Mouse (Mus musculus) kidney, postnatal 0 days (tissue): Measurements from ENCODE around the gene 1700016C15Rik. TPM values are rescaled to one million over a fixed set of nuclear protein-coding genes. Genes with fewer than 3 reads are reported as not detected.

Experiments
- ATAC-seq: fragments of 200-750 bp; cut with Nextera tagmentation; replicated peaks from 2 replicates; pipeline ENCODE4 v1.8.0; 2017; ENCODE audit warnings: low read depth, moderate number of reproducible peaks, moderate TSS enrichment, moderate library complexity; ENCODE audit not compliant: low FRiP score
- DNase-seq: peaks from one replicate; pipeline ENCODE4 v3.0.0-alpha.2; 2016; ENCODE audit warnings: low spot score
- H3K27ac ChIP-seq: fragments of 300-500 bp; sonication (generic); 2 replicates; pipeline ENCODE4 v1.5.1; 2014; ENCODE audit warnings: mild to moderate bottlenecking
- H3K27me3 ChIP-seq: fragments of 300-500 bp; sonication (generic); 2 replicates; pipeline ENCODE4 v1.6.1; 2014; ENCODE audit warnings: low read length, mixed read lengths; ENCODE audit not compliant: insufficient read depth
- H3K36me3 ChIP-seq: fragments of 300-500 bp; sonication (generic); 2 replicates; pipeline ENCODE4 v1.6.1; 2014; ENCODE audit warnings: low read length, mixed read lengths; ENCODE audit not compliant: insufficient read depth
- H3K4me1 ChIP-seq: fragments of 300-500 bp; sonication (generic); replicated peaks from 2 replicates; pipeline ENCODE4 v1.6.1; 2014; ENCODE audit warnings: antibody characterized with exemption, low read length, mixed read lengths; ENCODE audit not compliant: insufficient read depth
- H3K4me2 ChIP-seq: fragments of 300-500 bp; sonication (generic); 2 replicates; pipeline ENCODE4 v1.6.1; 2014; ENCODE audit warnings: mild to moderate bottlenecking, low read length, moderate library complexity, mixed read lengths
- H3K4me3 ChIP-seq: fragments of 300-500 bp; sonication (generic); replicated peaks from 2 replicates; pipeline ENCODE4 v1.5.1; 2014; ENCODE audit warnings: low read depth, low read length
- H3K9ac ChIP-seq: fragments of 300-500 bp; sonication (generic); 2 replicates; pipeline ENCODE4 v1.6.1; 2014; ENCODE audit warnings: low read depth, low read length
- H3K9me3 ChIP-seq: fragments of 300-500 bp; sonication (generic); replicated peaks from 2 replicates; pipeline ENCODE4 v1.6.1; 2016; ENCODE audit warnings: low read length, inconsistent platforms, mixed read lengths
- CTCF ChIP-seq: IDR thresholded peaks from 2 replicates; pipeline ENCODE4 v1.5.1; 2016; ENCODE audit warnings: antibody characterized with exemption, low read depth, mild to moderate bottlenecking, moderate library complexity
- WGBS: fragments of 180-500 bp; shearing (Covaris S2); extraction: QIAGEN DNeasy Blood & Tissue Kit; methylation state at CpG from one replicate; pipeline ENCODE4 v1.1.7; 2014; 5-methylcytosine and 5-hydroxymethylcytosine counted together
- polyA plus RNA-seq: library from polyadenylated mRNA; unstranded; fragments of >200 nt; fragmentation: Nextera tagmentation; extraction: Ambion mirVana; gene quantifications from 2 replicates; pipeline ENCODE4 v1.2.1, GENCODE M21; 2015

1700016C15Rik gene
- polyA plus RNA-seq, 1 experiment from 2014 or later: 9.1 TPM

DNA sequence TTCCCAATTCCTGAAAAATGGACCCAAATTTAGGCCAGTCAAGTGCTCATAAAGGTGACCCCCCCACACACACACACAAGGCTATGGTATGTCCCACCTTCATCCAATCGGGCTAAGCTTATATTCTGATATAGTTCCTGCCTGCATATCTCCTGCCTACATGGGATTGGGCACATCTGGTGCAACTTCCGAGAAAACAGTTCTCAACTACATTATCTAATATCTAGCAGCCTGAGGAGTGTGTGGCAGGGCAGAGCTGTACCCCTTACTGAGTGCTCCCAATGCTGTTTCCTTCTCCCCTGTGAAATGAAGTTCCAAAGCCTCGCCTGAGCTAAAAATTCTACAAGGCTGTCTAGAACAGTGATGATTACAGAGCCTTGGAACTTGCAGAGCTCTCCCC, 13.2 kb upstream of the 1700016C15Rik start:
- H3K4me2 ChIP-seq: no peak overlapping the region
- no peak for DNase-seq

DNA sequence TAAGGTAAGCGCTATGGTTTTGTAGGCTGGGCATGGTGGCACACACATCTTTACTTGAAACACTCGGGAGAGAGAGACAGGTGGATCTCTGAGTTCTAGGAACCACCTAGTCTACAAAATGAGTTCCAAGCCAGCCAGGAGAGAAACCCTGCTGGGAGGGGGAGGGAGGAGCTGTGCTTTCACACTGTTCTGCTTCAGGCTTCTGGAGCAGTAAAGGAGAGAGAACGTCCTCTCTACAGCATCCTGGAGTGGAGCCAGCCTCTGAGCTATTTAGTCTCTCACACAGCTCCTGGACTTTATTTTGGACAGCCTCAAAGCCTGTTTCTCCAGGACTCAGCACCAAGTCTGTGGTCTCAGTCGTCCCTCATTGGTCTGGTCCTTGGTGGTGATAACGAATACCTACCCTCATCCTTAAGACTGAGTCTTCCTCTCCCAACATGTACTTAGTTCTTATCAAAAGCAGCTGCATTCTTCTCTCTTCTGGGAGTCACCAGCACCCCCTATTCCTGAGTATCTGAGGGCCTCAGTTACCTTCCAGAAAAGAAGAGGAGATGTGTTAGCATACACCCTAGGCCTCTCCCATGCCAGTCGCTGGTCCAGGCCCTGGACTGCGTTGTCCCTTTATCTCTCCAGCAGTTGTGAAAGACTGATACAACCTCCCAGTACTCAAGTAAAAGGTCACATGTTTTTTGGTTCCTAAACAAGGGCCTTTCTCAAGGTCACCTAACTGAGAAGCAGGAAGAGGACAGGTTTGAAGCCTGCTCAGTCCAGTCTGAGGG, 12.4 kb upstream of the 1700016C15Rik start:
- no peak for TF ChIP-seq CTCF
- H3K36me3 ChIP-seq: no peaks in the 10 kb centered on the region
- WGBS: 77% methylated on average over 7 of the region's 7 CpGs
- ATAC-seq (no peak), DNase-seq (no peak)
- no peaks in the 10 kb centered on the region for H3K27me3 ChIP-seq
- H3K4me1 ChIP-seq: no peaks in the 10 kb centered on the region
- H3K27ac ChIP-seq: no peak overlapping the region
- H3K4me3 ChIP-seq: no peak overlapping the region
- H3K9ac ChIP-seq: no peak overlapping the region
- no peak overlapping the region for H3K4me2 ChIP-seq
- H3K9me3 ChIP-seq: no peaks in the 10 kb centered on the region

More for the DNA sequence above, 13.2 kb upstream of the 1700016C15Rik start:
- no peaks in the 10 kb centered on the region for H3K4me1 ChIP-seq
- no peaks in the 10 kb centered on the region for H3K27me3 ChIP-seq
- 83% methylated on average over 3 of the region's 3 CpGs for WGBS
- H3K9ac ChIP-seq: no peak overlapping the region
- no peaks in the 10 kb centered on the region for H3K36me3 ChIP-seq
- H3K9me3 ChIP-seq: no peaks in the 10 kb centered on the region
- TF ChIP-seq CTCF: no peak
- ATAC-seq: no peak
- H3K27ac ChIP-seq: no peak overlapping the region
- no peak overlapping the region for H3K4me3 ChIP-seq

DNA sequence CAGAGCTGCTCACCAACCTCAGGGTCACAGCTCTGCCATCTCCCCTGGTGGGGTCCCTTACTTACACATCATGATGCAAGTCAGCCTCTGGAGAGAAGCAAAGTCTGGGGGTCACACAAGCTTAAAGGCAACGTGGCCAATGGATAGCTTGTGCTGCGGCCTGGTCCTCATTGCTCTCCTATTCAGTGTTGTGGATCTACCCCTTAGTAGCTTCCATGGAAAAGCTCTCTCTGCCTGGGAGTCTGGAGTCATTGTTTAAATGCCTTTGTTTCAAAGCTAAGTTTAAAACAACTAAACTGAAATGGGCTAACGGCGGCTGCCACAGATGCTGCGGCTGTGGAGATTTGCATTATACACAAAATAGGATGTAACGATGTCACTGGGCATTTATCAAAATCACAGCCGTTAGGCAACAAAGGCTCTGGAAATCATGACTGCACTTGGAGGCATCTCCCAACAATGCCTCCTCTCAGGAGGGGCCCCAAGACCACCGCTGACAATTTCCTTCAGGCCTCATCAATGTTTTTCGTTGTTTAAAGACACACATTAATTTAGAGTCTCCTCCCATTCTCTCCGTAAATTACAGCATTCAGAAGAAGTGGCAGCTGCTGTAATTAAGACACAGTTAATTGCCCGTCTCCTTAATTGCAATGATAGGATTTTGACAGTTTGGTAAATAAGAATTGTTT, 11.1 kb upstream of the 1700016C15Rik start:
- H3K27ac ChIP-seq: no peak overlapping the region
- DNase-seq: no peak
- no peak for TF ChIP-seq CTCF
- no peaks in the 10 kb centered on the region for H3K27me3 ChIP-seq
- H3K36me3 ChIP-seq: no peaks in the 10 kb centered on the region
- H3K4me3 ChIP-seq: no peak overlapping the region
- no peak for ATAC-seq
- no peak overlapping the region for H3K4me2 ChIP-seq
- 60% methylated on average over 11 of the region's 11 CpGs for WGBS
- no peaks in the 10 kb centered on the region for H3K4me1 ChIP-seq
- no peak overlapping the region for H3K9ac ChIP-seq
- H3K9me3 ChIP-seq: no peaks in the 10 kb centered on the region

DNA sequence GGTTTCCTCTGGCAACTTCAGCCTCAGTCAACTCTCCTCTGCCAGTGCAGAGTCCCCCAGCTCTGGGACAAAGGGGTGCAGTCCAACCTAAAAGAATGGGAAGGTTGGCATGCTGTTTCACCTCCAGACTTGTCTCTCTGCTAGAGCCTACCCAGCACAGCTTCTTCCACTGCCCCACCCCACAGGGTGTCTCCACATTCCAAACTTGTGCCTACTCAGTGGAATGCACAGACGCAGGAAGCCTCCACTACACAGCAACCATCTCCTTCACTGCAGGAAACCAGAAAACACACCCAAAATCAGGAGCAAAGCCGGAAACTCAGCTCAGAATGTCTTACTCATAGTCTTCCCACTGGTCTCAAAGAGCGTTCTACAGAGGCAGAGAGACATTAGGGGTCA, 10.6 kb upstream of the 1700016C15Rik start:
- H3K9ac ChIP-seq: no peak overlapping the region
- no peak overlapping the region for H3K4me2 ChIP-seq
- H3K27me3 ChIP-seq: no peaks in the 10 kb centered on the region
- no peak overlapping the region for H3K27ac ChIP-seq
- ATAC-seq (no peak), DNase-seq (no peak)
- H3K36me3 ChIP-seq: no peaks in the 10 kb centered on the region
- 75% methylated on average over 3 of the region's 3 CpGs for WGBS
- no peaks in the 10 kb centered on the region for H3K4me1 ChIP-seq
- no peak overlapping the region for H3K4me3 ChIP-seq
- no peaks in the 10 kb centered on the region for H3K9me3 ChIP-seq
- TF ChIP-seq CTCF: no peak

DNA sequence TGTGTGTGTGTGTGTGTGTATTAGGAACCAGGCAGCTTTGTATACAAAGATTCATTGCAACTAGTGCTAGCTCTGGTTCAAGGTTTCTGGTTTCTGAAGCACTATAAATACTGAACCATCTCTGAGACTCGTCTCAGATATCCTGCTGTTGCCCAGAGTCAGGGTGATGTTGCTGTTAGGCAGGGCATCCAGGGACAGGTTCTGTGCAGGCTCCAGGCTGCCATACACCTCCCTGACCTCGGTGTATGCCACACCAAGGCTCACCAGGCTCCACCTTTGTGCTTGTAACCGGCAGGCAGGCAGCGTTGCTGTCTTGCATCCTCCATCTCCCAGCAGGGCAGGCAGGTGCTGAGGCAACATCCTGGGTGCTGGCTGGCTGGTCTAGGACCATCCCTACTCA, 5.8 kb upstream of the 1700016C15Rik start:
- no peak overlapping the region for H3K27ac ChIP-seq
- no peaks in the 10 kb centered on the region for H3K36me3 ChIP-seq
- WGBS: 57% methylated on average over 4 of the region's 4 CpGs
- ATAC-seq: no peak
- no peak overlapping the region for H3K4me3 ChIP-seq
- DNase-seq: no peak
- TF ChIP-seq CTCF: no peak
- H3K4me1 ChIP-seq: no peaks in the 10 kb centered on the region
- H3K9ac ChIP-seq: no peak overlapping the region
- no peaks in the 10 kb centered on the region for H3K9me3 ChIP-seq
- no peak overlapping the region for H3K4me2 ChIP-seq
- H3K27me3 ChIP-seq: no peaks in the 10 kb centered on the region

DNA sequence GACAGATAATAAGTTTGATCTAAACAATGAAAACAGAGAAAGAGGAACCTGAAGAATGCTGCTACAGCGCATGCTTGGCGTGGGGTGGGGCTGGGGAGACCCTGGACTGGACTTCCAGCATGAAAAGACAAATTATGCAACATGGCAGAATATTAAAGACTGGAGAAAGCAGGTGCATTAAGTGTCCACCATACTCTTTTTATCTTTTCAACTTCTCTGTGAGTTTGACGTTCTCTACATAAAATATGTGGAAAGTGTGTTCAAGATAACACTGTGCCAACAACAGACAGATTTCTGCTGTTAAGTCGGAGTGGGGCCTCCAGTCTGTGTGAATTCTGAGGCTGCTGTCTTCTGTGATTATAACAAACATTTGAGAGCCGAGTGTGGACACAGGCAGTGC, 2.7 kb upstream of the 1700016C15Rik start:
- WGBS: 56% methylated on average over 5 of the region's 5 CpGs
- no peaks in the 10 kb centered on the region for H3K4me1 ChIP-seq
- H3K9ac ChIP-seq: no peak overlapping the region
- ATAC-seq (no peak), DNase-seq (no peak)
- no peaks in the 10 kb centered on the region for H3K9me3 ChIP-seq
- no peaks in the 10 kb centered on the region for H3K27me3 ChIP-seq
- H3K4me3 ChIP-seq: no peak overlapping the region
- H3K4me2 ChIP-seq: no peak overlapping the region
- no peaks in the 10 kb centered on the region for H3K36me3 ChIP-seq
- no peak for TF ChIP-seq CTCF
- no peak overlapping the region for H3K27ac ChIP-seq
